Mouse (Mus musculus) adrenal gland, adult (tissue): ENCODE results near the gene Tax1bp1.

Source experiments
- DNase-seq, 2 experiments: peaks; one replicate each; pipeline ENCODE4 v3.0.0; 2022 to 2023; ENCODE audit warnings: low spot score in 1 of 2; ENCODE audit not compliant: inconsistent age in 2 of 2

Gene Tax1bp1

DNA sequence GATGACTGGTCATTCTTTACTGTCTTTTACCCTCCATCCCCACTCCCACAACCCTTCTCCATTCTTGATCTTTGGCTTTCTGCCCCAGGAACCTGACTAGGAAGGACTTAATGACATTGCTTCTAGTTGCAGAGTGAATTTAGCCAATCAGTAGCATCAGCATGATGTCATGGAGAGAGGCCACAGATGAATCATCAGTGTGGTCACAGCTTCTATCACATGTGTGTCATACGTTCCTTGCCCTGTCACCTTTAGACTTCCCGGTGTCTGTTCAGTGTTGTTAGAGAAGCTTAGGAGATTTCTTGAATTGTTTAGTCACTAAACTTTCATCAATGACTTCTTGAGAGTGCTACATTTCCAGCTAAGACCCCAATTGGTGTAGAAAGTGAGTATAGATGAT, 10.3 kb upstream of the Tax1bp1 start:
- no peak for DNase-seq

DNA sequence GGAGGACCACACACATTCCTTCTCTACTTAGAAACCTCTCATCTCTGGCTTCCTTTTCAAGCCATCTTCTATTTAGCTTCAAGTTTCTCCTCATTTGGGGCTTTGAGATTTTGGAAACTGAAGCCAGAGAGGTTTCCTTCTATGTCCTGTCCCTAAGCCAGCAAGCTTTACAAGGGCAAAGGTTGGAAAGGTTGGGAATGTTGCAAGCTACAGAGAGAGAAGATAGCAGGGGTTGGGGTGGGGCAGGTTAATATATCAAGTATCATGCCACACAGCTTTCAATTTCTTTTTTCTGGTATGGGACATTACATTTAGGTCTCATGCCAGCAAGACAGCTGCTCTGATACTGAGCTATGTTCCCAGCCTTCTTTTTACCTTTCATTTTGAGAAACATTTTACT, 8.2 kb upstream of the Tax1bp1 start:
- no peak for DNase-seq

DNA sequence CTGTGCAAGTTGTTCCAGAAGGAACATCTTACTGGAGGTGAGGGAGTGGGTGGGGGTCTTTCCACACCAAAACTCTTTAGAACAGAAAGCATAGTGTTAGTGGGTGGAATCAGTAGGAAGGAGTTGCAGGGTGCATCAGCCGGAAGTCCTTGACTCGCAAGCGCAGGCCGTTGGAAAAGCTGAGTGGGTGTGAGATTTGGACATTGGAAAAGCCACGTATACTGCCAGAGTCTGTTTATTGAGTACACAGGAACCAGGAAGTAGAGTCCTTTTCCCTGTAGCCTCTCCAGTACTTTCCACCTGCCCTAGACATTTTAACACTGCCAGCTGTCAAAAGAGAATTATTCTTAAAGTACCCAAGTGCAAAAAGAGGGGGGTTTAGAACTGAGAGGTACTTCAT, 5.7 kb upstream of the Tax1bp1 start:
- DNase-seq = no peak

DNA sequence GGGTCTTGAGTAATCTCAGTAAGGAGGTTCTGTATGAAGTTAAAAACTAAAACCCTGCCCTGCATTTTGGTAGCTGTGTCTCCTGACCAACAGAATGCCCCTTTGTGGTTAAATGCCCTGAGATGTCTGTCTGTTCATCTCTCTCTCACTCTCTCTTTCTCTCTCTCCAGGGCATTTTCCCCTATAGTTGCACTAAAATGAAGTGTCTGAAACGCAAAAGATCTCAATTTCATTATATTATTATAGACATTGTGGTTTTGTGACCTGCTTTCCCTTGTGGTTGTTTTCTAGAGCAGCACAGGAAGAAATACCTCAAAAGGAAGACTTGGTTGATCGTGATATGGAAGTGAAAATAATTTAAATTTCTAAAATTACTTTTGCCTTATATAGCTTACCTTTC, 966 bp upstream of the Tax1bp1 start:
- no peak for DNase-seq

DNA sequence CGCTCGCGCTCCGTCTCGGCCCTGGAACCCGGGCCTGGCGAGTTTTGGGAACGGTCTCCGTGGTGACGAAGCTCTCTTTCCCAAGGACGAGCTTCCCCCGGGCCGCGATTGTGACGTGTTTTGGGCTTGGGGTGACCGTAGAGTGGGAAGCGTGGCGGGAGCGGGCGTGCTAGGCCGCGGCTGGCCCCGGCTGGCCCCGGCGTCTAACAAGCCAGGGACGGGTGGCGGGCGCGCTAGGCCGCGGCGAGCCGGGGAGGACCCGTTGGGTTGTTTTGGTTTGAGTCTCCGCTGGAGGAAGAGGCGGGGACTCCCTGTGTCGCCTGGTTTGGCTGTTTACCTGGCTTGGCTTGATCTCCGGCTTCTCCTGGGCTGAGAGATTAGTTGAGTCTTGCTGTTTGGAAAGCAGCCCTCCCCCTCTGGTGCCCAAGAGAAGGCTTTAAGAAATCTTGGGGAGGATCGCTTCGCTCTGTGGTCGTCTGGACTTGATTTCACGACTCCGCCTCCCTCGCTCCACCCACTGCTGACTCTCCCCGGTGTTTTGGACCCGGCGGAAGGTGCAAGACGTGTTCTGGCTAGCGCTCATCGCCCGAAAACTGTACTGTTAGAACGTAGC, 474 bp downstream of the Tax1bp1 start:
- DNase-seq = peak; percentile 85 to 95

DNA sequence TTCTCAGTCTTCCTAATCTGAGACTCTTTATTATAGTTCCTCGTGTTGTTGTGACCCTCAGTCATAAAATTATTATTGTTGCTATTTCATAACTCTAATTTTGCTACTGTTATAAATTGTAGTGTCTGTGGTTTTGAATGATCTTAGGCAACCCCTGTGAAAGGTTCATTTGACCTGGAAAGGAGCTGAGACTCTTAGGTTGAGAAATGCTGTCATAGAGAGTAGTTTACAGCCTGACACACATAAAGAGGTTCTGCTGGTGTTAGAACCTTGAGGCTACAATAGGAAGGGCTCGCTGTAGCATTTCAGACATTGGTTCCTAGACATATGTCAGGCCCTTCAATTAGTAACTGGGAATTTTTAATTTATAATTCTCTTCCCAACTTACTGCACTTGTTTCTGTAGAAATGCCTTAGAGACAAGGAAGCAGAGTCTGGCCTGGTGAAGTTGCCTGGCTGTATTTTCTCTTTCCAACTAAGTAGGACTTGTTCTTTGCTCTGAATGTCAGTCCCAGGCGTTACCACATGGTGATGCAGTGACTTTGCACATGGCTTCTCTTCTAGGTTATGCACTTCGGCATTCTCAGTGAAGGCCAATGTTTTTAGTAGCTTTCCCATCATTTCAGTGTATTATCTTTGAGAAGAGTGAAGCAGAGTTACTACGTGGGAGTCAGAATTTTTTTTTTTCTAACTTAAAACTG, 4.1 kb downstream of the Tax1bp1 start:
- peak in 1 of 2 experiments; percentile 56 for DNase-seq

DNA sequence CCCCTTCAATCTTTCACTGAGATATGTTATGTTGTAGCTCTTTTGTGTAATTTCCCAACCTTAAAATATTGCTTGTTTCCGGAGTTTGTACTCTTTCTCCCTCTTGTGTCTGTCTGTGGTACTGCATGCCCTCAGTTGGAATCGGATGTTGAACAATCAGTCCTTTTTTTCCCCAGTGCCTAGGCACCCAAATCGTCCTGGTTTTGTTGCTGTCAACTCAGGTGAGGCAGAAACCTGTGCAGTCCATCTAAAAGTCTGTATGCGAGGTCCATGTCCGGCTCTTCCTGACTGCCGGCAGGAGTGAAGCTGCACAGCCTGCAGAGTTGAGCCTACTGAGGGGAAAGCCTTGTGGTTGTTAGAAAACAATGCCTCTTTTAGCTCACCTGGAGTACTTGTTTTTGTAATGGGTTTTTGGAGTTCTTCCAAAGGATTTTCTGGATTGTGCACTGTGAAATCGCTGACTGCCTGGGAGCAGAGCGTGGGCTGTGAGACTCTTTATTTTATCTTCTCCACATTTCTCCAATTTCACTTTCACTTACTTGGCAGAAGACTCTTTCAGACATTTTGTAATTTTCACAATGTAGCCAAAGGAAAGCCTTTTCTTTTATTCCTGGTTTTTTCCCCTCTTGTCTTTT, 11.4 kb downstream of the Tax1bp1 start:
- peak; percentile 45 to 89 for DNase-seq

DNA sequence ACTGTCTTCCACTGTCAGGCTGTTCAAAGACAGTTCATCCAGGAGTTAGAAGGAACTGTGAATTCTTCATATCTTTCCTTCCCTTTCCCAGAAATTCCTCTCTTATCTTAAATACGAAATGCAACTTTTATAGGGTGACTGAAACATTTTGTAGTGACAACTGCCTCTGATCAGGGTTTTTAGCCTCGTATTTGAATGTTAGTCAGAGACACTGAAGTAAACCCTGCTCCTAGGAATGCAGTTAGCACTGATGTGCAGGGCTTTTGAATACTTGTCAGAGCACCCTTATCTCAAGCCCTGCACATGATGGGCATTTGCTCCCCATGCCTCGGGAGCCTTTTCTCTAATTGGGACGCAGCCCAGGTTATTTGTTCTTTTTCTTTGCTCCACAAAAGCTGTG, 16.8 kb downstream of the Tax1bp1 start:
- DNase-seq = no peak

DNA sequence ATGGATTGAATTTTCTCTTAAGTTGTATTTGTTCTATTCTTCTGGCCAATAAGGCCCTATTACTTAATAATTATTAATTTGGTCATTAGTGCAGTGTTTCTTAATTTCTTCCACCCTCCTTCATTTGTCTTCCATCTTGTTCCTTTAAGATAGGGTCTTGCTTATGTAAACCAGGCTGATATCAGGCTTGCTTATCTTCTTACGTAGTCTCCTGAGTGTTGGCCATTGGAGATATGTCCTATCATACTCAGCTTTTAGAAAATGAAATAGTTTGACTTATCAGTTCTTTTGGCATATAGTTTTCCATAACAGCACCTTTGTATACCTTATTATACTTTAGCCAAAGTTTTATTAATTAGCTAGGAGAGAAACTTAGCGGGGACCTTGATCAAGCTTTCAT, 21.1 kb downstream of the Tax1bp1 start:
- no peak for DNase-seq

DNA sequence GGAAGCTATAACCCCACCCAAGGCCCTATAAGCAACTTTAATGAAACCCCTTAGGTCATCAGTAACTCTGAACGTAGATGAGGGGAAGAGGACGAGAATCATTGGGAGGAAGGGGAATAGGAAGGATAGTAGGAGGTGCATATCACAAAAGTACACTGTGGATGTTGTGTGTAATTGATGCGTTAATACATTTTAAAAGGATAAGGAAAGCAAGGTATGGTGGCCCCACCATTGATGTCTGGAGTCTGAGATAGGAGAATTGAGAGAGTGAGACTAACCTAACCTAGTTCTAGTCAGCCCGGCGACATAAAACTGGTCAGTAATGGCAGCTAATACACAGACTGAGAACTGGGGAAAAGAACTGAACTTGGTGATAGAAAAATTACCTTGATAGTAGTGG, 39.3 kb downstream of the Tax1bp1 start:
- no peak for DNase-seq

DNA sequence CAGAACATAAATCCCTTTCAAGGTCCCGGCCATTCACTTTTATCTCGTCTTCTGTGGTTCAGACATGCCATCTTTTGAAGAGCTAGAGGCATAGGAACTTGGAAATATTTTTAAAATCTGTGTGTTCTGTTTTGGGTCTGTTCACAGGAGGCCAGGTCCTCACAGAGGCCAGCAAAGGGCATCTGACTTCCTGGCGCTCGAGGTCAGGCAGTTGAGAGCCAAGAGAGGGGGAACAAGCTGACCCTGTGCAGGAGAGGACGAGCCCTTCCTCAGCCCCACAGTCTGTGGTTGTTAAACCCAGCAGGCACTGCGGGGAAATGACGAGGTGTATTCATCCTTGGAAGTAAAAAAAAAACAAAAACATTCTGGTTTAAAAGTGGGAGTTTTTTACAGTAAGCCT, 51.7 kb downstream of the Tax1bp1 start:
- peak; percentile 71 to 73 for DNase-seq

DNA sequence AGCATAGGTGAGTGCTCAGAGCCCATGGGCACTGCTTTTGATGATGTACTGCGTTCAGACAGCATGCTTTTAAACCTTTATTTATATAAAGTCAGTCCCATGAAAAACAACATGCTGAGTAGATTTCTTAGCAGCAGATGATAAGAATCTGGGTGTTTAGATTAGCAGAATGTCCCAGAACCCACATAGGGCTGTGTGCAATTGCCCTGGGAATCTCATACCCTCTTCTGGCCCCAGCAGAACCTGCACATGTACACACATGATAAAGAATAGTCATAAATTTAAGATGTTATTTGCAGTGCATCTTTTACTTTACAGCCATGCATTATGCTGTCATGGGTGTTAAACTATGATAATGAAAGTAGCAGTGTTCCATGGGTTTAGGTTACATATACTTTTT, 57.3 kb downstream of the Tax1bp1 start:
- DNase-seq = no peak

DNA sequence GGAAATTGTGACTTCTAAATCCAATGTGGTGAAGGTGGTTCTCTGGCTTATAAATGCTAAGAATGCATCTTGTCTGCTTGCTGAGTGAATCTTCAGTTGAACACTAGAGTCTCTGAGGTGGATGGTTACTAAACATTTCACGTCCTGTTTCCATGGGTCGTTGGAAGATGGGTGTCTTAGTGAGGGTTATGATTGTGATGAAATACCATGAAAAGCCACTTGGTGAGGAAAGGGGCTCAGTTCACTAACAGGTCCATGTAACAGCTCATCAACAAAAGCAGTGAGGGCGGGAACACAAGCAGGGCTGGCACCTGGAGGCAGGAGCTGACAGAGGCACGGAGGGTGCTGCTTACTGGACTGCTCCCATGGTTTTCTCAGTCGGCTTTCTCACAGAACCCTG, 59.6 kb downstream of the Tax1bp1 start:
- no peak for DNase-seq

DNA sequence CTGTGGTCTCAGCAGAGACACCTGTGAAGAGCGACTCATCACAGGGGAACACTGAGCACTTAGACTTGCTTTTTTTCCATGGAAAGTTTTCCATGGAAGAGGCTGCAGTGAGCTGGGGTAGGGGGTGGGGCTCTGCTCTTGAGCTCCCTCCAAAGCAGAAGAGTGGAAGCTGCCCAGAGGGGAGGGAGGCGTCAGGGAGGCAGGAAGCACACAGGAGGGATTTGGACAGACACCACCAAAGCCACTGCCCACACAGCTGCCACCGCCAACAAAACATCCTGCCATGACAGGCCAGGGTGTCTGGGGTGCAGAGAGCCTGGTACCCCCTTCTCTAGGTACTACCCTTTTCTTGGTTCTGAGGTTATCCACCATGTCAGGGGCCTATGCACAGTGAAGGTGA, 61.8 kb downstream of the Tax1bp1 start:
- DNase-seq = no peak

DNA sequence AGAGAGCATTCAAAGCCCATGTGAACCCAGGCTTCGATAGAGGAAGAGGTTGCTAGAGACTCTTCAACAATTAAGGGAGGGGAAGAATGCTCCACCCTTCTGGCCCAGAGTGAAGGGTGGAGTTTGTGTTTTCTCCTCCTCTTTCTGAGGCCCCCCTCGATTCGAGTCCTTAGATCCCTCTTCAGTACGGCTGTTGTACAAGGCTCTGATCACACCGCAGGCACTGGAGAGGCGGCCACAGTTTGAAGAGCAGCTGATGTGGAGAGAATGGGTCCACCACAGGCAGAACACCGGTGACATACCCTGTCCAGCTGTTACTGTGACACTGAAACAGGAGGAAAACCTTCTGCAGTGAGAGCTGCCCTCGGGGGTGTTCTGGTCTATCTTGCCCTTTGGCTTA, 62.4 kb downstream of the Tax1bp1 start:
- DNase-seq = no peak

DNA sequence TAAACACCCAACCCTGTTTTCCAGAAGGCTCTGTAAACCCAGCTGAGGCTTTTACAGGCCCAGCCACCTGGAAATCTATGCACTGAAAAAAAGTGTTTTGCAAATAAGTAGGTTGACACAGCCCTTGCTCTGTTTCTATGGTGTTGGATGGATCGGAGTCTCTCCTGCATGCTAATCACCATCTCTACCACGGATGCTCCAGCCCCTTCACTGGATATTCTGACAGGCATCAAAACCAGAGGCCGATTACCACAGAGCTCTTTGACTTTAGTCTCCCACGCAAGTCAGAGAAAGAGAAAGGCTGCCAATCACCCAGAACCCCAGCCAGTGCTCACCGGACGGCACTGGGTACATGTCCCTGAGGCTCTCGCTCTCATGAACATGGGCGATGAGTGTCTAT, 63.5 kb downstream of the Tax1bp1 start:
- DNase-seq = no peak

DNA sequence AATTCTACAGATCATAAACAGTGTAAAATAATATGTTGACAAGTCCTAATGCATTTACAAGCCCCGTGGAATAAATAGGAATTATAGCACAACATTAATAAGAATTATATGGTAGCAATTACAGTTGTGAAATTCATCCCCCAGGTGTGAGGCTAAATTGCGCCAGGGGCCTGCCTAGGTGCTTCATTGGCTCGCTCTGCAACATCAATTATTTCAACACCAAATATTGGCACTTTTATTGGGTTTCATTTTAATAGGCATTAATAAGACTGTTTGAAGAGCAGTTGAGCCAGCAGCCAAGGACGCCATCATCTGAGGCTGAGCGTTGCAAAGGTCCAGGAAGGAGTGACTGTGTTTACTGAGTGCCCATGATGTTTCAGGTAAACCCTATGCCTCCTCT, 65.0 kb downstream of the Tax1bp1 start:
- no peak for DNase-seq

DNA sequence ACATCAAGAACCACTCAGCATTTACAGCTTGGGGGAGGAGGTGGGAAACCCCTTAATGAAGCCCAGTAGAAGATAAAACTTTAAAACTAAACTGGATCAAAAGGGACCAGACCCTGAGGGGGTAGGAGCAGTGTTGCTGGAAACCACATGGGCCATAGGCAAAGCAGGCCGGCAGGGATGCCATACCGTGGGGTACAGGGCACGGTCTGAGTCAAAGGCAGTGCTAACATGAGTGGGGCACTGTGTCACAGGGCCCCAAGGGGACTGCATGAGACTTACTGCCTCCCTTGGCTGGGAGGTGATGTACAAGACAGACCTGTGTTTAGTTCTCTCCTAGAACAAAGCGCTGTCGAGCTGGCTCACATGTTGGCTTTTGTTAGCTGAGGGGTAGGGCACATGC, 66.0 kb downstream of the Tax1bp1 start:
- no peak for DNase-seq

DNA sequence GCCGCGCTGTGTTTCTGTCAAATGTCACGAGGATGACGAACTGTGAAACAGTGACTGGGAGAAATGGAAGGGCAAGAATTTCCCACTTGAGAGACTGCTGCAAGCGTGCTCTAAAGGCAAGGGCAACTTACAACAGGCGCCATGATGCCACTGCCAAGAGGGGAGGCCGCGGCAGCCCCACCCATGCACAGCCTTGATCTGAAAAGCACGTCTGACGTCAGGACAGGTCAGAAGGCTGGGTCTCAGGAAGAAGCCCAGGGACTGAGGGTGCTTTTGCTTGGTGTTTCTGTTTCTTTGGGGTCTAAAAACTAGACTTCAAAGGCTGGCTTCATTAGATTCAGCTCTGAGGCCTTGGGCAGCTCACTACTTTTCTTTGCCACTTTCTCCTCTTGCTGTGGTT, 76.8 kb downstream of the Tax1bp1 start:
- peak; percentile 39 to 64 for DNase-seq

DNA sequence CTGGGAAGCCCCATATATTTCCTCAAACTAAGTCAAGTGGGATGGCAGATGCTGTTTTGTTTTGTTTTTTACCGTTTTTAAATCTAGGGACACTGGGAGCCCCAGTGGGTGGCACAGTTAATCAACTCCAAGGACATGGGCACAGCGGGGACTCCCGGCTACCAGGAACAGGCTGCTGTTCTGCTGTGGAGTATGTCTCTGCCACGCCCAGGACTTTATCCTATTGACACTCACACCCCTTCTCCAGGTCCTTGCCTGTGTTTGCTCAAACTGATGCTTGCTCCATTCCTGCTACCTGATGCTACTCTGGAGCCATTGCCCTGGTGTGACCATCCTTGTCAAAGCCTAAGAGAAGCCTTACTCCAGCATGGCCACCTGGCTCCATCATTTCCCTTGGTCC, 77.3 kb downstream of the Tax1bp1 start:
- DNase-seq = no peak

DNA sequence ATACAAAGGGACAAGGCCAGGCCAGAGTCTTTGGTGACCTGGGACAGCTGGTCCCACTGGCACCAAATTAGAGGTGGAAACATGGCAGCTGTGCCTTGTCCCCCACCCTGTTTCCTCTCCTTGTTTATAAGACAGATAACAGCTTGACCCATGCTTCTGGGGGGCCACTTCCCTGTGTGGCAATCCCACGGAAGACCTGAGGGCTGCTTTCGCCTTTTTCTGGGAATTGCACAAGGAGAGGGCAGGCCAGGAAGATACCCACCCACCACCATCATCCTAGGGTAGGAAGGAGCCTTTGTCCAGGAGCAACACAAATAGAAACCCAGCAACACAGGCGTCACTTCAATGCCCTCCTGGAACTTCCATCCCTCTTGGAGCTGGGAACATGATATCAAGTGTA, 78.9 kb downstream of the Tax1bp1 start:
- no peak for DNase-seq

DNA sequence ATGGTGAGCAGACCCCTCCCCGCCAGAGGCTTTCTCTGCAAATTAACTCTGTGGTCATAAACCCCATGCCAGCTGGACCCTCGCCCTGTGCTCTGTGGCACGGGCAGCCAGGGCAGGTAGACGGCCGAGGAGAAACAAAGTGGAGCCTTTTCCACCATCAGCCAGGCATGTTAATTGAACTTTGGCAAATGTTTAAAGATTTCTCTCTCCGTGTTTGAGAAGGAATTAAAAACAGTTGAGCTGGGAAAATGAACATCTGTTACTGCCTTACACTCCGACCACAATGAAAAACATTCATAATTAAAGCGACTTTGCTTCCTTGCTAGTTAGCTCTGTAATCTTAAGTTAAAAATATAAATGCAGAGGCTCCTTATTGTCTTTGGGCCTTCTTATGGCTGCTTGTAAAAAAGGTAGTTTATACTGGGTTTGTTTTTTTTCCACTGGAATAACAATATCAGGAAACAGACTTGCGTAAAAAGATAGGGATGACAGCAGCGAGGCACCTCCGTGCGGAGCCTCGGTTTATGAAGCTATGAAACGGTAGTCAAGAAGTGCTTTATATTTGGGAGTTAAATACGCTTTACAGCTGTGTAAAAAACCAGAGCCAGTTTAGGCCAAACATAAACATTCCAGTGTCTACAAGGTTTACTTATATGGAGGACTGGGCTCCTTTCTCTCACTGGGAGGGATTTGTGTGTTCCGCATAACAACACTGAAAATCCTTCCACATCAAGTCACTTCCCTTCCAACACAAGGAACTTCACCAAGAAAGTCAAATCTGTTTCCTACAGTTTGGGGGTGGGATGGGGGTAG, 81.7 kb downstream of the Tax1bp1 start:
- no peak for DNase-seq
